Mouse (Mus musculus) left cerebral cortex, adult 18-20 months (tissue): Measurements from ENCODE around the gene Arhgef26. TPM values are rescaled to one million over a fixed set of nuclear protein-coding genes. Genes with fewer than 3 reads are reported as not detected.

Experiments used
- DNase-seq, 2 experiments: peaks; one replicate each; pipeline ENCODE4 v3.0.0; 2021 to 2022; ENCODE audit warnings: low spot score in 2 of 2, mixed read lengths in 1 of 2
- long read RNA-seq, 2 experiments: library from polyadenylated mRNA; stranded (forward); transcript quantifications; one replicate each; pipeline ENCODE4 v2.0.0; 2021
- total RNA-seq, 2 experiments: library from RNA; stranded (reverse); gene quantifications; 2 replicates each; pipeline ENCODE4 v1.2.3; 2021

Gene Arhgef26
- 10 to 100 TPM; 19.7 to 24.9 TPM for total RNA-seq
- long read RNA-seq, experiment 1, full-length matches to known transcripts: 18 of 24 reads
- long read RNA-seq, experiment 1, partial matches to known transcripts: 3 of 24 reads
- long read RNA-seq, experiment 1, other reads (novel, unspliced or antisense): 3 of 24 reads
- long read RNA-seq, experiment 2, full-length matches to known transcripts: 11 of 16 reads
- long read RNA-seq, experiment 2, partial matches to known transcripts: 2 of 16 reads
- long read RNA-seq, experiment 2, other reads (novel, unspliced or antisense): 3 of 16 reads

DNA sequence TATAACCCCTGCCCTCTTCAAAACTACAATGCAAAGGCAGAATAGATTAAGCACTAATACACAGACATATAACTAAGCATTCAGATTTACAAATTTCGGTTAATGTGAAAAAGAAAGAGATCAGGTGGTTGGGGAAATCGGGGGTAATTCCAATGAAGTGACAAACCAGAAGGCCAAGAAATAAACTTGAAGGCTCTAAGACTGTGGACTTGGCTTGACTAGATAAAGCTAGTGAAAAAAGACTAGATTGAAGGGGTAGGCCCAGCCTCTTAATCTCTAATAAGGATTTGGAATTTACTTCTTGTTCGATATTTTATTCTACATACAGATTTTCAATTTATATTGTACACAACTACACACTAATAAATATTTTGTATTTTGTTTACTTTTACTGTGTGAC, at the start of gene Arhgef26:
Arhgef26 (plus strand) TSS at position 301 of the 400 bp plus-strand sequence.
- no peak for DNase-seq

DNA sequence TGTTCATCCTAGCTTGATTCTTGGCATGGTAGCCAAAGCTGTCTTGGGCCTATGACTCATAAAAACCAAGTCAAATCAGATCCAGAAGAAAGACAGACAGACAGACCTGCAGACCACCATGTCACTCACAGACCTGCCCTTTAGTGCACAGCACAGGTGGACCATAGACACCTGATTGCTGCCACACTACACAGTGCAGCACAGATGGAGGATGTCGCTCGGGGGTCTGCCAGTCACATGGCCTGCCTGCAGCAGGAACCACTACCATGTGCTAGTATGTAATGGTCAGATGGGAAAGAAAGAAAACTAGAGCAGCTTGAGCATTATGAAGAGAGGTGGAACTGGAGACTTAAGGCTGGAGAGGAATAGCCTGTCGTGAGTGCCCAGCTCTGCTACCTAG, 27.7 kb upstream of the Arhgef26 start:
- DNase-seq: no peak

DNA sequence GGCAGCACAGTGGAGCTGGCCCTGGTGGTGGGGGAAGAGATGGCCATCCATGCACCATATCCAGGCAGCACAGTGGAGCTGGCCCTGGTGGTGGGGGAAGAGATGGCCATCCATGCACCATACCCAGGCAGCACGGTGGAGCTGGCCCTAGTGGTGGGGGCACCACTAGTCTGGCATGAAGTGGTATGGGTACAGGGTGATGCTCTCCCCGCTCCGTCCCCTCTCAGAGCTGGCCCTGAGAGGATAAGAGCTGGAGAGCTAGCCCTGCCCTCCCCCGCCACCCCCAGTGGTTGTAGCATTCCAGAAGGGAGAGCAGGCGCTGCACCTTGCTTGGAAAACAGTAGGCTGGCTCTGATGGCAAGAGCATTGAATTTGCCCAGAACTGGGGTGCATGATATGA, 26.9 kb upstream of the Arhgef26 start:
- DNase-seq: no peak

DNA sequence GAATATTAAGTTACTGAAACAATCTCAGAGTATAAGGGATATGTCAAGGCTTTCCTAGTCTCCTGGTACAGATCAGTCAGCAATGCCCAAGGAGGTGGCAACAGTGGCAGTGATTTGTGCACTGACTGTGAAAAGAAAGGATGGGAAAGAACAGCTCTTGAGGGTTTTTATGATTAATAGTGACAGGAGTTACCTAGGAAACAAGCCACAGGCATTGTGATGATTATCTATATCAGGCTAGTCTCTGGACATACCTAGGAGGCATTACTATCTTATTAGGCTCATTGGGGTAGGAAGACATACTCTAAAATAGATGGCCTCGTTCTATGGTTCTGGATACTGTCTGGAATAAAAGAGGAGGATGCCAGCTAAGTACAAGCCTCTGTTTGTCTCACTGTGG, 13.4 kb upstream of the Arhgef26 start:
- DNase-seq: no peak

DNA sequence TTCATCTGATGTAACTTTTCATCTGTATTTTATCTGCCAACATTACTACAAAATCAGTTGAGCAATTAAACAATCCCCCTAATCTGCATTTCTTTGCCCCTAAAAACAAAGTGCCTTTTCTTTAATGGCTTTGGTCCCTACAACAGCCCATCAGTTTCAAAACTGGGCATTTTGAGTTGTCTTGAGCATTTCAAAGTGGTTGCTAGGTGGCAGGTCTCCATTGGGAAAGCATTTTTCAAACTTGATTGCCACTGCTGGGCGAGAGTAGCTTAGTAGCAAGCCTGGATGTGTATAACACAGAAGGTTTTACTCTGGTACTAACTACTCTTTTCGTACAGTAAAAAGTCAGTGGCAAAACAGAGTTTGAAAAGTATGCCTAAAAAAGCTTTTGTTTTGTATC, 10.2 kb upstream of the Arhgef26 start:
- DNase-seq: no peak

DNA sequence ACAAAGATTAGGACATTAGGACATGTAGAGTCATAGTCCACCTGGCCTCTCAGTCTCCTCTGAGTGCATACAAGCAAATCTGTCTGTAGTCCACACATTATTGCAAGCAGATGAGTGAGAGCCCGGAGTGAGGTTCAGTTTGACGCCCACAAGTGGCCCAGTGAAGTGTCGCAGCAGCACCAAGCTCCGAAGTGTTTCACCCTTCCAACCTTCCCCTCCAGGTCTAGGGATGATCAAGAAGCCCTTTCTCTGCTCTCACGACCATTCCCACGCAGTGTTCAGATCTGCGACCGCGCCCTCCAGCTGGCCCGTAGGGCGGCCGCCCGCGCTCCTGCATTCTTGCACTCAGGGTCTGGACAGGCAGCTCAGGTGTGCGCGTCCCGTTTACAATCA, 313 bp downstream of the Arhgef26 start:
- no peak for DNase-seq

DNA sequence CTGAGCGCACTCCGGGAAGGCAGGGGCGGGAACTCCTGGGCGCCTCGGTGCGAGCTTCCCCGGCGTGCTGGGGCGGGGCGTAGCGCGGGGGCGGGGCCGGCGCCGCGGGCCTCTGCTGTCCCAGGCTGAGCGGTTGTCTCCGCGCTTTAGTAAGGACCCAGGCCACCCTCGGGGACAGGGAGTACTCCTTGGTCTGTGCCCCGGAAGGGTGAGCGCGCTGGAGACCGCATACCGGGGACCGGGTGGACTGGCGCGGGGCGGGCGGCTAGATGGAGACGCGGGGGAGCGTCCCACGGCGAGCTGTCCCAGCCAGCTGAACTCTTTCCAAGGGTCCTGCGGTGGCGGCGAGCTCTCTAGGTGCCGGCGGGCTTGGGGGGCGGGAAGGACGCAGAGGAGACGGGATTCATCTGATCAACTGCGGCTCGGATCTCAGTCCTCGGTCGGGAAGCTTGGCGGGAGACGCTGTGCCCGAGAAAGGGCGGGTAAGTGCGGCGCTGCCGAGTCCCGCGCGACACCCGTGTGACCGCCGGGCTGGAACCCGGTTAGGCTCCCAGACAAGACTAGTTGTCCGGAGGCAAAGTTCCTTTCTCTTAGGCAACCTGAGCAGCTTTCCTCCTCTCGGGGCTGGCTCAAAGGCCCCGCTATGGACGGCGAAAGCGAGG, 841 bp downstream of the Arhgef26 start:
- DNase-seq: peak; percentile 15 to 45

GRCm38 (mm10) chr3:62339516-62340051, 1.4 kb downstream of the Arhgef26 start:
- peak in 1 of 2 experiments; percentile 10 for DNase-seq

DNA sequence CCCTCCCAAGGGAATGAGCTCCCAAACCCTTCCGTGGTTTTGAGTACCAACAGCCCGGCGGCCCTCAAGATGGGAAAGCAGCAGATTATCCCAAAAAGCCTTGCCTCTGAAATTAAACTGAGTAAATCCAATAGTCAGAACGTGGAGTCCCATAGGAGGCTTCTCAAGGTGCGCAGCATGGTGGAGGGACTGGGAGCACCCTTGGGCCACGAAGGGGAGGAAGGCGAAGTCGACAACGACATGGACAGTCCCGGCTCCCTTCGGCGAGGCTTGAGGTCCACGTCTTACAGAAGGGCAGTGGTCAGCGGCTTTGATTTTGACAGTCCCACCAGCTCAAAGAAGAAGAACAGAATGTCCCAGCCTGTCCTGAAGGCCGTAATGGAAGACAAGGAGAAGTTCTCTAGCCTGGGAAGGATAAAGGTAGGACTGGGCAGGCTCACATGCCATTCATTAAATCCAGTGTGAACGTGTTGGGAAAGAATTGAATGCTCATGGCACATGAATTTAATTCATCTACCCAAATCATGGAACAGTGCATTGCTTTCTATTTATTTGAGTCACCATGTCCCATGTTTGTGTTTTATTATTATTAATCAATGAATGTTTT, 2.1 kb downstream of the Arhgef26 start:
- no peak for DNase-seq

DNA sequence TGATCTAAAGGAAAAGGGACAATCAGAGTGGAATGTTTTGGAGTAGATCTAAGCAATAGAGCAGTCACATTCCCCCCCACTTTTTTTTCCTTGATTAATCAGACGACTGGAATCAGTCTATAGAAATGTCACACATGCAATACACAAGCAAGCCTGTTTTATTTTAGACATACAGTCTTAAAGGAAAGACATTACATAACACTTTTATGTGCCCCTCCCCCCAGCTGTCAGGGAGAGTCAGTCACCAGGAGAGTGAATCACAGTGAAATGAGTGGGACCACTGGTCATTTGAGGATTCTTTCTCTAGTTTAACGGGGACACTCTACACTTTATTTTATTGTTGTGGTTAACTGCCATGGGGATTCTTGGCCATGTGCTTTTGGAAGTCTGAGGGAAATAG, 2.7 kb downstream of the Arhgef26 start:
- no peak for DNase-seq

DNA sequence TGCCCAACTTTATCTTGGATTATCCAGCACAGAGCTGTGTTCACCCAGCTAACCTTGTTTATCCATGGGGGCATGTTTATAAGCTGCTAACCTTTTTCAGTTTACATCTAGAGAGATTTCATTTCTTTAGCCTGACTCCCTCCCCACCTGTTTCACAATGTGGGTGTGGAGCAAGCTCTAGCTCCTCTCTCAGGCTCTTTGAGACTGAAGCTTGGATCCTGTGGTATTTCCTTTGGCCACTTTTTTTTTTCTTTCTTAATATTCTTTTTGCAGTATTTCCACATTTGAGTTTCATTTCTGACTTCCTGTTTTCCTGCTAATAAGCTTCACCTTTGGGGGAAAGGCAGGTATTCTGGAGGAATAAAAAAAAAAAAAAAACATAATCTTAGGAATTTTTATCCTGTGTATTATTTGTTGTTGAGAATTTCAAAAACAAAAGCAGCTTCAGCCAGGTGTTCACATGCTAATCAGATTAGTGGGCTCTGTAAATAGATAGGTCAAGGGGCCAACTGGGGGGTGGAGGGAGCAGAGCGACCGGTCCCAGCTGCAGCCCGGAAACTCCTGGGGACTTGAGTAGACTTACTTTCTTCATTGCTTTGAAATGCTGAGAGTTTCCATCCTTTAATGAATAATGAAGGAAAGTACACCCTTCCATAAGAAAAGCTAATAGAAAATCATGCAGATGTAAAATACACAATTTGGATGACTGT, 3.5 kb downstream of the Arhgef26 start:
- DNase-seq: no peak

DNA sequence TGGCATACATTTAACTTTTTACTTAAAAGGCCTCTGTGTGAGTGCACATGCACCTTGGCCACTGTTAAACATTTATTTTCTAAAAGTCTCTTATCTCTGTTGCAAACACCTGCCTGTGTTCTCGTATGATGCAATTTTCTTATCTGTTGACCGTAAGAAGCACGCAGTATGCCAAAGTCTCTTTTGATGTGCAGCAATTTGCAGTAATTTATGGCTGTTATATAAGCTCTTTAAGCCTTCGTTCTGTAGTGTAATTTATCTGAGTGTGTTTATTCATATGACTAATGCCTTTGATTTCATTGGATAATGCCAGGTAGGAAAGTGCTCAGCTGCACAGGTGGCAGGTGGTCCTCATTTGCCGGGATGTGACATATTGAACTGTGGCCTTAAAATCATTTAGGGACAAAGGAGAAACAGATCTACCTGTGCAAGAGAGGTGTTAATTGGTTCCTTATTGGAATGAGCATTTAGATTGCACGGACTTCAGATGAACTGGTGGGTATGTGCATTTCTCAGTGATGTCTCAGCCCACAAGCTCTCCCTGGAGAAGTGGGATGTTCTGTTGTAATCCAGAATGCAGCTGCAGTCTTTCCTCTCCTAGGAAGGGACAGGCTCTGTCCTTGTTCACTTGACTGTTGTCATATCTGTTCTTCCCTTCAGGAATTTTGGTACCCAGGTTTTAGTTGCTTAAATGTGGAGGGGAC, 10.5 kb downstream of the Arhgef26 start:
- DNase-seq: no peak

DNA sequence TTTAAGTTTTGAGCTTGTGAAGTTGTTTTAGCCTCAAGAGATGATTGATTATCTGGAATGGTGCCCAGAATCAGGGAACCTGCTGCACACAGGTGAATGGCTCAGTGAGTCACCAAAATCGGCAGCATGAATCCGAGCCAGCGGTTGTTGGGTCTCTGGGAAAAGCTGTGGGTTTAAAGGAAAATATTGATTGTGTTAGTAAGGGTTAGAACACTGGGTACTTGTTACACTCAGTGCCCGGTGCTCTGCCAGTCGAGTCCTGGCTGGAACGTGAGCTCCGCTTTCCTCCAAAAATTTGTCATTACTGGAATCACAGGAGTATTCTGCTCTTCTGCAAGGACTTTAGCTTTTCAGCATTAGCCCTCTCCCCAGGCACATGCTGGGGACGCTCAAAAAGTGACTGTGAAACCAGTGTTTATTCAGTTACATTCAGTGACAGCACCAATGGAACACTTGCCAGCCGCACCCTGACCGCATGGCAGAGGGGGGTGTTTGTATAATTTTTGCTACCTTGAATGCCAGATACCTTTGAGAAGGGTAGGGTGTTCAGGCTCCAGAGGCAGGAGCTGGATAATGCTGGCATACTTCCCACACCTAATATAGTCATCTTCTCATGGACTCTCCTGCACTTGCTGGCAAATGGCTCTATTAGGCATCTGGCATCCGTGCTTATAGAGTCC, 11.2 kb downstream of the Arhgef26 start:
- no peak for DNase-seq

GRCm38 (mm10) chr3:62352071-62352470, 13.9 kb downstream of the Arhgef26 start:
- DNase-seq: no peak

DNA sequence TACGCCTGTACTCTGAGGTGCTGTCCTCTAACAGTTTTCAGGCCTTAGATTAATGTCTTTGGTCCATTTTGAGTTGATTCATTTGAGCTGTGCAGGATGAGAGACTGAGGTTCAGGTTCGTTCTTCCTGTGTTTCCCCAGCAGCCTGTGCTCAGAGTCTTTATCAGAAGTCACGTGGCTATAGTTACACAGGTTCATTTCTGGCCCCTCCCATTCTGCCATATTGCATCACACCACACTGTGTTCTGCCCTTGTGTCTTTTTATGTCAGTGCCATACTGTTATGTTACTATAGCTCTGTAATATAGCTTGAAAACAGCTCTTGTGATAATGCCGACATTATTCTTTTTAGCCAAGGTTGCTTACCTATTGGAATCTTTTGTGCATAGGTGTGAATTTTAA, 14.7 kb downstream of the Arhgef26 start:
- DNase-seq: no peak

DNA sequence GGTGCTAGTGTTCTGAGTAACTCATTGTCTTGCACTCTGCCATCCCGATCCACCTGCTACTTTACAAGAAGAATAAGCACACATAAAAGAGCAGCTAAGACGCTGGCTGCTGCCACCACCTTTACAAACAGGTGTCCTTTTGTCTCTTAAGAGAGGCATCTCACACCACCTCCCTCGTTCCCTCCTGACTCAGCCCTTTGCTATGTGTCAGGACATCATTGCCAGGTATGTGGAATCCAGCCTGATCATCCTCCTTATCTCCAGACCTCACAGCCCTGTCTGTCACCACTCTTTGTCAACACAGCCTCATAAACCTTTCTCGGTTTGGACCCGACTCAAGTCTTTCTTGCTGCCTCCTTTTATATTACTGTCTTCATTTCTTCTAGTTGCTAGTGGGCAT, 29.7 kb downstream of the Arhgef26 start:
- DNase-seq: no peak

DNA sequence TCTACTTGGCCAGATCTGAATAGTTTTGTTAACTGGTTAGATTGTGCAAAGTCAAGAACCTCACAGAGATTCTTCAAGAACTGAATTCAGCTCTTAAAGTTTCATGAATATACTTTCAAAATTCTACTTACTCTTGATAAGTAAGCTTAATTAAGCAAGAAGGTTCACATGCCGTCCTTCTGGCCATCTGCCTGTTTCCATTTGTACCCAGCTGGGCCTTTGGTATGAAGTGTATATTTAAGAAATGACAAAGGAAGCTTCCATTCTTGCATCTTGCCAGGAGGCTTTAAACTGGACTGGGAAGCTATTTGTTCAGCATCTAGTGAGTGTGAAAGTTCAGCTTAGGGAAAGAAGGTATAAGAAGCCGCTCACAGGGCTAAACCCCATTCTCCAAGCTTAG, 34.7 kb downstream of the Arhgef26 start:
- DNase-seq: no peak

DNA sequence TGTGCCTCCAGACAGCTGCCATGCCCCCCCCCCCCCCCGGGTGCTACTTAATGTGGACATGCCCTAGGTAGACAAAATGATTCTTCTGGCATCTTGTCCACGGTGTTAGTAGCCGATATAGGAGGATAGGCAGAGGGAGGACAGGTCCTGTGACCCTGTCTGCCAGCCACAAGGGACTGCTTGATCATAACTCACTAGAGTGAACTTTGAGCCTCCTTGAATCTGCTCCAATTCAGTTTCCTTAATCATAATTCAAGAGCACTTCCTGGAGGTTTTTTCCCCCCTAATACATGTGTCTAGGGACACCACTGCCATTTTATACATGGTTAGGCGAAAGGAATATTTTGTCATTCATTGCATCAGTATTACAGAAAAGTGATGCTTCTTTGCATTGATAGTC, 36.2 kb downstream of the Arhgef26 start:
- no peak for DNase-seq

- DNase-seq: no peak
Observed at GRCm38 (mm10) chr3:62374831-62375230, 36.7 kb downstream of the Arhgef26 start.

DNA sequence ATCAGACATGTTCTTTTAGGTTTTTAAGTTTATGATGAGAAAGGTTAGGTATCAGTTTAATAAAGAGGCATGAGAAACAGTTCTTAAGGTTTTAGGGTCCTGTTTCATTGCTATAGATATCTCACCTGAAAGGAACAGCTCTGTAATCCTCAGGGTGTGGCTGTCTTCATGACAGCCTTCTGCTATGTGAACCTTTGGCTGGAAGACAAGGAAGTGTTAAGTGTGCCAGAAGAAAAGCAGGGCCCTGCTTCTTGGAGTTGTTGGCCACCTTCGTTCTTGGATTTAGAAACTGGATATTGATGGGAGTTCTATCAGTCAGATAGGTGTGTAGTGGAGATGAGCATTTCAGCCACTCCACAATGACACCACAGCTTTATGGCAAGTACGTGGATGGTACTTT, 38.6 kb downstream of the Arhgef26 start:
- DNase-seq: no peak

- no peak for DNase-seq
Observed at GRCm38 (mm10) chr3:62379946-62380345, 41.8 kb downstream of the Arhgef26 start.
